Mouse (Mus musculus) left cerebral cortex, postnatal 4 days (tissue): ENCODE measurements around the gene Gm45208. TPM values are rescaled to one million over a fixed set of nuclear protein-coding genes. Genes with fewer than 3 reads are reported as not detected.
A peak's percentile ranks its signal among the peaks of the same experiment; 100 is the strongest.
"Not testable (repeated sequence)": the region's sequence is repeated elsewhere in the genome, so short reads cannot be mapped to it uniquely, and the experiment has no call there.

Experiments
- DNase-seq: peaks from one replicate; pipeline ENCODE4 v3.0.0-alpha.2; 2022
- intact Hi-C: fragments of 180-260 bp; cut with DNase I; formaldehyde crosslinking; loops from one replicate; pipeline ENCODE4 v1.15.1; 2025
- total RNA-seq, 2 experiments: library from RNA; stranded (reverse); gene quantifications; 2 replicates each; pipeline ENCODE4 v1.2.3; 2021

Gene Gm45208
- total RNA-seq, 2 experiments from 2014 or later, result 0.60 TPM; not detected in 1

DNA sequence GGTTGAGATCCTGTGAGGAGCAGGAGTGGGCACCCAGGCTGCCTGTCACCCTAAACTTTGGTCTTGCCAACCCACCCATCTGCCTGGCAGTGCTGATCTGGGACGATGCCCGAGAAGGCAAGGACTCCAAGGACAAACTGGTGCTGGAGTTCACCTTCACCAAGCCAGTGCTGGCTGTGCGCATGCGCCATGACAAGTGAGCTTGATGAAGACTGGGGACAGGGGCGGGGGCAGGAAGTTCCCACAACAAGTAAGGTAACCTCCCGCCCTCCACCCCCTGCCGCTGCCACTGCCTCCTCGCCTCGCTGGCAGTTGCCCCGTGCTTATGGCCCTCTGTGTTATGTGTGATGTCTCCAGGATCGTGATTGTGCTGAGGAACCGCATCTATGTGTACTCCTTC lies 3.8 kb downstream of the Gm45208 start:
- intact Hi-C loops, result no loop called here
- no peak for DNase-seq

DNA sequence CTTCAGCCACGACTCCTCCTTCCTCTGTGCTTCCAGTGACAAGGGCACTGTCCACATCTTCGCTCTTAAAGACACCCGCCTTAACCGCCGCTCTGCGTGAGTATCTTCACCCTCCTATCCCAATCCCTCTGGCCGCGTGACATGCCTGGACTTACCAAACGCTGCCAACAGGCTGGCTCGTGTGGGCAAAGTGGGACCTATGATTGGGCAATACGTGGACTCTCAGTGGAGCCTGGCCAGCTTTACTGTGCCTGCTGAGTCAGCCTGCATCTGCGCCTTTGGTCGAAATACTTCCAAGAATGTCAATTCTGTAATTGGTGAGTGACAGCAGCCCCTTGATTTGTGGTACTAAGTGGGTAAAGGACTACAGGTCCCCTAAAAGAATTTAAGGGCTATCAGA lies 5.1 kb downstream of the Gm45208 start:
- intact Hi-C loops, result no loop called here
- no peak for DNase-seq

DNA sequence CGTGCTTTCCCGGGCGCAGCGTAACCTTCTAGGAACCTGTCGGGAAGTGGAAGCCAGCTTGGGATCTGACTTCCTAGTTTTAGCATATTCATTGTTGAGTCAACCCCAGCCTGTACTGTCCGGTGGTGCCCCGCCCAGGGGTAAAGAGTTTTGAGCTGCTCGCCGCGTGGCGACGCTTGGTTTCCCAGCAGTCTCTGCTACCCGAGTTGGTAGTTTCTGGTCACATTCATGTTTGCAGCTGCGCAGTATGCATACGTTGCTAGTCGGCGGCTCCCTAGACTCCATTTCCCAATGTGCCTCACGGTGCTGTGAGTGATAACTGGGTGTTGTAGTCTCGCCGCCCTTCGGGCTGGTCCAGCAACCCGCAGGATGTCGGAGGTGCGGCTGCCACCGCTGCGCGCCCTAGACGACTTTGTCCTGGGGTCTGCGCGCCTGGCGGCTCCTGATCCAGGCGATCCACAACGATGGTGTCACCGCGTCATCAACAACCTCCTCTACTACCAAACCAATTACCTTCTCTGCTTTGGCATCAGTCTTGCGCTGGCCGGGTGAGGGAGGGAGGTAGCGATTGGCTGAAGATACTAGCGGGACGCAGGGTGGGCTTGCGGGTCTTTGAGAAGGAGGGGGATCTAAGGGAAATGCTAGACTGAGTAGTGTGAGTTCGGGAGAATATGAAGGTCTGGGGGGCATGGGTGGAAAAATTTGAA lies 6.3 kb downstream of the Gm45208 start, which contains the start of gene Praf2:
TSS of gene Praf2 (plus strand) at position 225 of the 707 bp plus-strand sequence.
- intact Hi-C loops, result no loop called here
- peak; percentile 78 for DNase-seq

DNA sequence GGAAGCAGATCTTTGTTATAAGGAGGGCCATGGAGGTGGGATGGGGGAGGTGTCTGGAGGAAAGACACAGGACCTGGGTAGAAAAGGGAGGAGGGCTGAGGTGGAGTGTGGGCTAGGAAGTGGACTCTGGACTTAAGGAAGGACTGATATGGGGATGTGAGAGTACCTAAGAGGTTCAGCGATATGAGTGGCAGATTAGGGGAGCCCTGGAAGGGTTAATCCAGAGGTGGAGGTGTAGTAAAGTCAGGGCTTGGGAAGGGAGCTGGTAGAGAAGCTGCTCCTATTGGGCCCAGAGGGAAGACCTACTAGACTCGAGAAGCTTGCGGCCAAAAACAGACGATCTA lies 6.8 kb downstream of the Gm45208 start:
- intact Hi-C loops, result no loop called here
- DNase-seq, result no peak

DNA sequence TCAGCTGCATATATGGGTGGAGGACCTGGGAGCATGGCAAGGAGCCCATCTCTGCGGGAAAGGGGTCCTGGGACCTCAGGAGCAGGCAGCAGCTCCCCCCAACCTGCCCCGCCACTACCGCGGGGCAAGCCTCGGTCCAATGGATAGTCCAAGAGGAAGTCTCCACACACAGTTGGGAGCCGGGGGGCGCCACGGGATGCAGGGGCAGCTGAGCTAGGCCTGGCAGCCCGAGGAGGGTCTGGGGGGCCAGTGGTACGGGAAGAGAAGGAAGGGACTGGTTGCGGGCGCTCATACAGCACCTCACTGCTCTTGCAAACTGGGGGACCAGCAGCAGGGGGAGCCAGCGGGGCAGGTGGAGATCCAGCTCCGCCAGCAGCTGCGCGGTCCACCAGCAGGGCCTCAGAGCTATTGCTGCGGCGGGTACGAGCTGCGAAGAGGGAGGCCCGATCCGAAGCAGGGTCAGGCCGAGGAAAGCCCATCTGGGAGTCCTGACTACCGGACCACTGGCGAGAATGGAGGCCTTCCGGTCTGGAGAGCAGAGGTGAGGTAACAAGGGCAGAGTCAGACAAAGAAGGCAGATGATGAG lies 11.6 kb downstream of the Gm45208 start:
- intact Hi-C loops, result no loop called here
- peak; percentile 74 for DNase-seq

DNA sequence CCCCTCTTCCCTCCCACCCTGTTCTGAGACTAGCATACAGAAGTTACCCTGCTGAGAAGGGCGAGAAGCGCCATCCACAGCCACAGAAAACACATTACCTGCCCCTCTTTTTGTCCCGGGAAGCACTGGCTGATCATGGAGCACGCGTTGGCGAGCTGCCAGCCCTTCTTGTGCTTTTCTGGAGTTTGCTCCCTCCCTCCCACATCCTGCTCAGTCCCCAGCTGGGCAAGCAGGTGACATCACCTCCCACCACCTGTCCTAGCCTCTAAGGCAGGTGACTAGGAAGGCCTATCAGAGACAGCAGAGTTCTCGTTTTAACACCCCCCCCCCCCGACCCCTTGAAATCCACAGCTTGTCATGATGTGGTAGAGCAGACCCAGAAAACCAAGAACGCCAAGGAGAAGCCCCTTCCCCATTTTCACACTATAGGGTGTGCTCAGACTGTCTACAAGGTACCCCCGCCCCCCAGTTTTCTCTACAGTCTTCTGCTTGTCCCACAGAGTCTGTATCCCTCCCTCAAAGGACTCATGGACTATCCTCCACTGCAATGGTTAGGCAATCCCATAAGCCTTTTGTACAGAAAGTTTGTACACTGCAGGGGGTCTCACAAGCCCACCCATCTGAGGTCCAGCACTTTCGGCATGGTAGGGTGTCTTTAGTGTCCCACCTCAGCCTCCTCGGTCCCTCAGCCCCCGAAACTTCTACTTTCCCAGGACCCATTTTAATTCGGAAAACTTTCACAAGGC lies 17.5 kb downstream of the Gm45208 start:
- intact Hi-C loops, result no loop called here
- DNase-seq, result peak; percentile 63

DNA sequence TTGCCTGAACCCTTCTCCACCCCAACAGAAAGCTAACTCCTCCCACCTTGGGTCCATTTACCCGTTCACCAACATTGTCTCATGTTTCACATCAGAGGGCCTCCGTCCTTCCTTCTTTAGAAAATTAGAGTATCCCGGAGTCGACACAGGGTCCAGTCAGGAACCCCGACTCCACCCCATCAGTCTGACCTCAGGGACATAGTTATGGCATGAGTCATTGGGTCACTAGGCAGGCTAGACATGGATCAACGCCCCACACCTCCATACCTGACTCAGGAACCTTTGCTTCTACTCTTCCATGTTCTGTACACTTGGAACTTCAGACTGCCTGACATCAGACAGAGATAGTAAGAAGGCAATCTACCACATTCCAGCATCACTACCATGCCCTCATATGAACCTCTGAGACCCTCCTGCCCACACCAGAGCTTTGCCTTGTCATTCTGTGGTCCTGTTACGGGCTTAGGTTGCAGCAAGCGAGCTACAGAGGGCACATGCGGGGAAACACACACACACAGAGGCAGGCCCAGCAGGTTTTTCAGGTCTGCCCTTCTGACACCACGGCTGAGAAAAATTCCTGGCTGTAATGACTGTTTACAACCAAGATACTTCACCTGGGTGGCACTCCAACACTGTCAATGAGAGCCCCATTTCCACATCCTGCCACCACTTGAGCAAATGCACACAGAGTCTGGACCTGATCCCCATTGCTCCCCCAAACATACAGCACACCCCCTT lies 18.2 kb downstream of the Gm45208 start:
- intact Hi-C loops, result no loop called here
- DNase-seq, result no peak

DNA sequence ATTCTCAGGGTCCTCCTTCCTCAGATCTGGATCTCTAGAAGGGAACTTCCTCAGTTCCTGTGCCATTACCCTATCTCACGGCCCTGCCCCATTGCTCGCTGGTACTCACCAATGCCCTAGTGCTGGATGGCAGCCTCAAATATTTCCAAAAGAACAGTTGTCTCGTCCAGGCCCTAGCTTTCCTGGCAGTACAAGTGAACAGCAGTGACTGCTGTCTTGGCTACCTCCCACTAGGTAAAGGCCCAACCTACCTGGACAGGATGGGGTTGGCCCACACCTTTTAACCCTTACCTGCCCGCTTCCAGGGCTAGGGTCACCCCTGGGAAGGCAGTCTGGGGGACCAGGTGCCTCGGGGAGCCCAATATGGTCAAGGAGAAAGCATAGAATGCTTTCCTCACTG lies 19.1 kb downstream of the Gm45208 start:
- DNase-seq, result no peak
- intact Hi-C loops, result no loop called here

DNA sequence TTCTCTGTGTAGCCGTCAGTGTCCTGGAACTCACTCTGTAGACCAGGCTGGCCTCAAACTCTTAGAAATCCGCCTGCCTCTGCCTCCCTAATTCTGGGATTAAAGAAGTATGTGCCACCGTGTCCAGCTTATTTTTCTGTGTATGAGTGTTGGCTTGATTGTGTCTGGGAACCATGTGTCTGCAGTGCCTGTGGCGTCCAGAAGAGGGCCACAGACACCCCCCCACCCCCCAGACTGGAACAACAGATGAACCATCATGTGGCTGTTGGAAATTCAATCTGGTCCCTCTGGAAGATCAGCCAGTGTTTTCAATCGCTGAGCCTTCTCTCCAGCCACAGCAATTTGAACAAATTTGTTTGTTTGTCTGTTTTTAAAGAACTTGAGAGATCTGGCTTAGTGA lies 21.4 kb downstream of the Gm45208 start:
- no peak for DNase-seq
- intact Hi-C loops, result no loop called here

DNA sequence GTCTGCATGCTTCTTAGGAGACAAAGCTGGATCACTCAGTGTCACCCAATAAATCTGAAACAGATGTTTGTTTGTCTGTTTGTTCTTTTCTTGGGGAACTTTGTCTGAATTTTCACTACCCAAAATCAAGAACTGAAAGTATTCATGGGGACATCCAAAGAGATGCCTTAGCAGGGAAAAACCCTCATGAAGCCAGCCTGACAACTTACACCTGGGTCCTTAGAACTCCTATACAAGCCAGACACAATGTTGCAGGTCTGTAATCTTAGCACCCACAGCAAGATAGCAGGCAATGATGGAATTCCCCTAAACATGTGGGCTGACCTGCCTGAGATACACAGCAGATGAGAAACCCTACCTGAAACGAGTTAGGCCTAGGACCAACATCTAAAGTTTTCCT lies 22.9 kb downstream of the Gm45208 start:
- no peak for DNase-seq
- intact Hi-C loops, result no loop called here

DNA sequence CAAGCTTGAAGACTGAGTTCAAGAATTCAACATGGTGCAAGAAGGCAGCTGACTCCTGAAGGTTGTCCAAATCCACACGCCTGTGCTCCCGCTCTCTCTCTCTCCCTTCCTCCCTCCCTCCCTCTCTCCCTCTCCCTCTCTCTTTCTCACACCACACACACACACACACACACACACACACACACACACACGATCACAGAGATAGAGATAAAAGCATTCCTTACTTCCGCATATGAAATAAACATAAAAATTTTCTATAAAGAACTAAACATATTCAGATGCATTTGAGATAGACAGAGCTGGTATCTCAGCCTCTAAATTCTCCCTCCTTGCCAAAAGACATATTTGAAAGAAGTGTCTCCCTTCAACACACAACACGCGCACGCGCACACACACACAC lies 23.4 kb downstream of the Gm45208 start:
- intact Hi-C loops, result no loop called here

DNA sequence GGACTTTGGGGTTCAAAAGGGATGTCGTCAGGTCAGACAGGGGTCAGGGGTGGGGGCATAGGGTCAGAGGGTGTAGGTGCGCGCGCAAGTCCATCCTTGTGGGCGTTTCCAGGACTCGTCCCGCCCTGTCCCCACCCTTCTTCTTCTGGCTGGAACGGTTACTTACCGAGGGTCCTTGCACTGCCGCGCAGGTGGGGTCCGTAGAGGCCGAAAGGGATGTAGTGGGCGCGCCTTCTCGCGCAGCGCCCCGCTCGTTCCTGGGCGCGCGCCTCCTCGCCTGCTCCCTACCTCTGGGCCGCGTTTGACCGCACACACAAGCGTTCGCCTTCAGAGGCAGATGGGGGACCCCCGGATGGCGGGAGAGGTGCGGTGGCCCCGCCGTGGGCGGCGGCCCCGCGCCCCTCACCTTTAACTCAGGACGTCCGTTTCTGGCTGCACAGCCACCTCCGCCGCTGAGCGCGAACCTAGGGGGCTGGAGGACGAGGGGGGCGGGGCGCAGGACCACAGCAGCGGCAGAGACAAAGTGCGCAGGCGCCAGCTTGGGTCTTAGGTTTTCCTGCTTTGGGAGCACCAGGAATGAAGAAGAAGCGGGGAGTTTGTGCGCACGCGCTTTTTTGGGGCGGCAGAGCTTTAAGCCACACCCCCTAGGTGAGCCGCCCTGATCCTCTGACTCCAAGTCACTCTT lies 28.5 kb downstream of the Gm45208 start, which contains the start of gene Ccdc120:
TSS of gene Ccdc120 (minus strand) at position 474 of the 685 bp plus-strand sequence.
- intact Hi-C loops, result no loop called here
- DNase-seq, result peak; percentile 85

More for the DNA sequence above, 23.4 kb downstream of the Gm45208 start:
- DNase-seq, result no peak

DNA sequence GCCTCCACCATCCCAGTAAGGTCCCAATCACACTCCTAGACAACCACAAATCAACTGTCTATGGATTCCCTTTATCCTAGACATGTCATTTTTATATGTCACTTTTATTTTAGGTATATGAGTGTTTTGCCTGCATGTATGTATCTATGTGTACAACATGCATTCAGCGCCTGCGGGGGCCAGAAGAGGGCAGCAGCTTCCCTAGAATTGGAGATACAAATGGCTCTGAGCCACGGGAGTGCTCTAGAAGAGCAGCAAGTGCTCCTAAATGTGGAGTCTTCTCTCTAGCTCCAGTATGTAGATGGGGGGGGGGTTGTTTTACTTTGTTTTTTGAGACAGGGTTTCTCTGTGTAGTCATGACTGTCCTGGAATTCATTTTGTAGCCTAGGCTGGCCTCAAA lies 31.6 kb downstream of the Gm45208 start:
- DNase-seq, intact Hi-C loops: not testable (repeated sequence)

DNA sequence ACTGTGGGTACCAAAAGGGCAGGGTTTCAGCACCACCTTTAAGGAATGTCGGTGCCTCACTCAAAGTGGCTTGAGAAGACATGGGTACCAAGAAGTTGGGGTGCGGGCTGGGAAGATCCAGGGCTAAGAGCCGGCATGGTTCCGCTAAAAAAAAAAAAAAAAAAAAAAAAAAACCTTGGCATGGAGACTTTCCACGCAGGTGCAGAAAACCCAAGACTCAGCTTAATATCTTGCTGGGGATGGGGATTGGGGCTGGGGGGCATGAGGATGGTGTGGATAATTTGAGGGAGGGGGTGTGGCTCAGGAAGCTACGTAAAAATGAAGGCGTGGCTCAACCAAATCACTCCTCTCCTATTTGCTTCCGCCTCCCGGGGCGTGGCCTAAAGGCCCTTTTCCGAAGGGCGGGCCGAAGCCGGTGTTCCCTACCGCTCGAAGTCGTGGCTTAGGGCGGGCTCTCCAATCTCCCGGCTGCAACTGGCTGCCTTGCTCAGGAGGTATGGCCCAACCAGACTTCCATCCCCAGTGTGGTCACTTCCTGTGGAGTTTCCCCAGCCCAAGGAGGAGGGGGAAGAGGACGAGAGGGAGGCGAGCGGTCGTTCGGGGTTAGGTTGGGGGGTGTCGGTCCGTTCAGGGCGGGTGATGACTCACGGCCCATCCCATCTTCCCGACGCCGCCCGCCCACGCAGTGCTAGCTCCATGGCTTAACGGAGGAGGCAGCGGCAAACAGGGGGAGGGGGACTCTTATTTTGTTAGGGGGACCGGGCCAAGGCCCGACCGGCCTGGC lies 40.3 kb downstream of the Gm45208 start, which contains the start of gene Tfe3:
TSS of gene Tfe3 (plus strand) at position 424 of the 784 bp plus-strand sequence.
- intact Hi-C loops, result no loop called here

DNA sequence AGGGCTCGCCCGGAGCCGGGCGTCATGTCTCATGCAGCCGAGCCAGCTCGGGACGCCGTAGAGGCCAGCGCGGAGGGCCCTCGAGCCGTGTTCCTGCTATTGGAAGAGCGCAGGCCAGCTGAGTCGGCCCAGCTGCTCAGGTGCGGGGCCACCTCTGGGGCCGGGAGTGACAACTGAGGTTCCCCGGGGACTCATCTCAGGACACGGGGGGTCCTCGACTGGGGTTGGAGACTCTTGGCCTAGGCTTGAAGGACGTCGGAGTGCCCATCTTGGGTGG lies 40.8 kb downstream of the Gm45208 start:
- intact Hi-C loops, result no loop called here
- no peak for DNase-seq

More for the DNA sequence above, 40.3 kb downstream of the Gm45208 start, which contains the start of gene Tfe3:
- DNase-seq, result peak; percentile 94

DNA sequence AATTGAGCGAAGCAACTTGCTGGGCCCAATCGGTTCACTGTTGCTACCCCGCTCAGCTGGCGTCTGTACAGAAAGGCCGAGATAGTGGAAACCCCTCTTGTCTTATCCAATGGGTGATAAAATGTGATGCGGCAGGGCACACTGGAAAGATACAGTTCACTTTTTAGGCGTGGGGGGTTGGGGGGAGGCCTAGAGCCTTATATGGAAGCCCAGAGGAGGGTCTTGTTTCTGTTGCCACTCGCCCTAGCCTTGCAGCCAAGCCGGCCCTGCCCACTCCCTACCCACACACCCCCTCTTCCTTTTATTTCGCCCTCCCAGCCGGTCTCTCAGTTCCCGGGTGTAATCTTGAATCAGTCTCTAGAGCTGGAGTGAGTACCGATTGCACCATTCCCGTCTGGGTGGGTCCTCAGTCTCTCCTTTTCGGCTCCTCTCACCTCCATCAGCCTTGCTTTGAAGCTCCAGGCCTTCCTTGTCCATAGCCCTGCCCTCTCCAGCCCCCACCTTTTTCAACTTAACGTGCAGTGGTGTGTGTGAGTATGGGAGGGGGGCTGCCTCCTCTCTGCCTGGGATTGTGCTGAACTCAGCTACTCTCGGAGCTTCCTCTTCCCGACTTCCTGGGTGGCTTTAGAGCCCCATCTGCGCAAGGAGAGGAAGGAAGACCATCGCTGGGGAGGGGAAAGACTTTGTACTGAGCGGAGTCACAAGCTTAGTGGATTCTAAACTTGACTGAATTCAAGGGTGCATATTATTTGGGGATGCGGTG lies 41.8 kb downstream of the Gm45208 start:
- intact Hi-C loops, result no loop called here
- DNase-seq, result peak; percentile 8

DNA sequence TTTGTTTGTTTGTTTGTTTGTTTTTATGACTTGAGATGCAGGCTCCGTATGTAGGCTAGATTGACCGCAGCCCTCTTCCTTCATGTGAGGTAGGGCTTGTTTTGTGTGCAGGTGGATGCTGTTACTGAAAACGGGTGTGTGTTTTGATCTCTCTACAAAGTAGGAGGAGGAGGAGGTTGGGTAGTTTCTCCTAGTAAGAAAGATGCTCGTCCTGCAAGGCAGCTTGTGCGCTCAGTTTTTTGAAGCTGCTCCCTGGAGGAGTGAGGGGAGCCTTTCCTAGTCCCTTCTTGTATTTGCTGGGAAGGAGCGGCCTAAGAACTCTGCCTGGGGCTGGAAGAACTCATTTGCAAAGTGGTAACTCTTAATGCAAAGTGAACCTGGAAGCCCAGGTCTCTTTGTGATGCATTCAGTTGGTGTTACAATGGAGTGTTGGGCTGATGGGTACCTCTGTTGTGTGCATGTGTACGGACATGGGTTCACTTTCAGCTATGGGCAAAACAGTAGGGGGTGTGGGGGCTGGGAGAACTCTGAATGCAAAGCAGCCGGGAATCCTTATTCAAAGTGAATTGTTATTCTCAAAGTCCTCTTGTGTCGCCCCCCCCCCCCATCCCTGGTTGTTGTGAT lies 42.7 kb downstream of the Gm45208 start:
- DNase-seq, result no peak
- intact Hi-C loops, result no loop called here

DNA sequence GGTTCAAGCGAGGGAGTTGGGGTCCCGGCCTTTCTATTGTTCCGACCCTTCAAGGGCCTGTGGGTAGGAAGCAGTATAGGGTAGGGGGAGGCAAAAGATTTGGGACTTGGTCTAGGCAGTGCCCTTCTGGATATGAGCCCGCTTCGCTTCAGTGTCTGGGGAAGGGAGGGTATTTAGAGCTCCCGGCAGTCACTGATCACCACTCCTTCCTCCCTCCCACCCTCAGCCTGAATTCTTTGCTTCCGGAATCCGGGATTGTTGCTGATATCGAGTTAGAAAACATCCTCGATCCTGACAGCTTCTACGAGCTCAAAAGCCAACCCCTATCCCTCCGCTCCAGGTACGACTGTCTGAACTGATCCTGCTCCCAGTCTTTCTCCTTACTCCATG lies 43.2 kb downstream of the Gm45208 start:
- intact Hi-C loops, result no loop called here

DNA sequence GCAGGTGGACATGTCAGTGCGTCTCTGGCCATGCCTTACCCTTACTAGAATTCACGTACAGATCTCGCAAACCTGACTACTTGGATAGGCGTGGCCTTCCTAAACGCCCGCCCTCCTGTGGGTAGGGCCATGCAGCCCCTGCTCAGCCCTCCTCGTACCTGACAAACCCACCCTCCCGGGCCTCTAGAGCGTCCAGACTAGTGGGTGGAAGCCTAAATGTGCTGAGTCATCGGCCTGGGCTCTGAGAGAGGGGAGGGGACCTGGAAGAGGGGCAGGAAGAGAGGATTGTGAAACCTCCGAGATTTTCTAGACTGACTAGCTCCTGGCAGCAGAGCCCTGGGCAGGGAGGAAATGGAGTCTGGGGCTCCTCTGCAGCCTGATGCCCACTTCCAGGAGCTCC lies 43.7 kb downstream of the Gm45208 start:
- peak; percentile 11 for DNase-seq
- intact Hi-C loops, result no loop called here

More for the DNA sequence above, 43.2 kb downstream of the Gm45208 start:
- no peak for DNase-seq
